Mouse (Mus musculus) embryo, embryonic 11 days (tissue): ENCODE data around the gene Capns2.
A peak's percentile ranks its signal among the peaks of the same experiment; 100 is the strongest.
"Not testable (repeated sequence)": the region's sequence is repeated elsewhere in the genome, so short reads cannot be mapped to it uniquely, and the experiment has no call there.

Experiments
- DNase-seq: peaks from one replicate; pipeline ENCODE4 v3.0.0-alpha.2; 2015

Gene Capns2

DNA sequence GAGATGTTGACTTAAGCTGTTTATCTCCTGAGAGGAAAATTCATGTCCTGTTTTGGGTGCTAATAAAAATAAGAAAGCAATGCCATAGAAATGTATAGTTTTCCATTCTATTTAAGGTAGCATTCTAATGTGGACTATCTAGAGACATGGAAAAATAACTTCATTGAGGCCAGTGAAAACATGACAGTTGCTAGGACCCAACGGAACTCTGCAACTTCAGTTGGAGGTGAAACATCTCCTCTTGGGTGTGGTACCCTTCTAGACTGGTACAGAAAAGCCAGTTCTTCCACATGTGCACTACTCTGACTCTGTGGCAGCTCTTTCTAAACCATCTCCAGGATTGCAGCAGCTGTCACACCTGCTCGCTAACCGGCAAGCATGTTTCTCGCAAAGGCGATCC is at the start of gene Capns2:
Capns2 (plus strand) TSS at position 301 of the 400 bp plus-strand sequence.
- DNase-seq = no peak

DNA sequence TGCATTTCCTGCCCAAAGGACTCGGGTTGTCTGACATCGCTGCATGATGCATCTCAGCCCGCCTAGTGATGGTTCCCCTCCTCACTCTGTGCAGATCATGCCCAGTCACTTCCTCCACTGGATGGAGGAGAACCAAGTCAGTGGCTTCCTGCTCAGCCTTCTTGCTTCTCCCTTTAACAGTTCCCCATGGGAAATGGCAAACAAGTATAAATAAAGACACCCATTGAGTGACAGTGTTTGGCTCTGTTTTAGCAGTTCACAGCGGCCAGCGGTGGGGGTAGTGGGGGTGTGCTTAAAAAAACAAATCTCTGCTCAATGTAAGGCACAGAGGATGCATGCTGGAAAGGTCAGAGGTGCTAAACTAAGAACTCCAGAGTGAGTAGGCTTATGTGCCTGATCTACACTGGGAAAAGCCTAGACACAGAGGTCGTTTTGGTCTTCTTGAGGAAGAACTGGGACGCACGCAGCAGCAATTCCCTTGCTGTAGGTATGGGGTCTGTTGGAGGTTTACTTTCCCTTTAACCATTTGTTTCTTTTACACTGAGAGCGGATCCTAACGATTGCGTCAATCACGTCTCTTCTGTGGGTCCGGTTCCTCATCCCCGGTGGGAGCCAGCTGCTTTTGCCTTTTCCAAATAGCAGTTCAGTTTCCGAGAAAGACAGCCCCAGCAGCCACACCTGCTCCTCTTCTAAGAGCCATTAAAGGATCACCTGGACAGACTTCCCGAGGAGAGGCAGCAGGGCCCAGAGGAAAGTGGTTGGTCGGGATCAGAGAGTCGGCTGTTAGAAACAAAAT is 47.8 kb upstream of the Capns2 start:
- no peak for DNase-seq

DNA sequence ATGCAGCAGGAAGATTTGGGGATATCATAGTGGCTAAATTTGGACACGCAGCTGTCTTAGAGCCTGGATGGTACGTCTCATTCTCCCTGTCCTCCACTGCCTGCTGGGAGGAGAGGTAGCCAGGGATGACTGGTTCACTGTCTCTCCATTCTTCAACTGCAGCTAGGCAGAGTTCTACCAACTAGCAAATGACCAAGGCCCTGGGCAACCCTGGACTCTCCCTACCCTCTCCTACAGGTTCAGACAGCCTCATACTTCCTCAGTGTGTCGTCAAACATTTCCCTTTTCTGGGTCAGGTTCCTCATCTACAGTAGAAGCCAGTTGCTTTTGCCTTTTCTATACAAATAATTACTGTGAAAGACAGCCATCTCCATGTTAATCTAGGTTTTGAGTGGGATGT is 46.5 kb upstream of the Capns2 start:
- DNase-seq = no peak

DNA sequence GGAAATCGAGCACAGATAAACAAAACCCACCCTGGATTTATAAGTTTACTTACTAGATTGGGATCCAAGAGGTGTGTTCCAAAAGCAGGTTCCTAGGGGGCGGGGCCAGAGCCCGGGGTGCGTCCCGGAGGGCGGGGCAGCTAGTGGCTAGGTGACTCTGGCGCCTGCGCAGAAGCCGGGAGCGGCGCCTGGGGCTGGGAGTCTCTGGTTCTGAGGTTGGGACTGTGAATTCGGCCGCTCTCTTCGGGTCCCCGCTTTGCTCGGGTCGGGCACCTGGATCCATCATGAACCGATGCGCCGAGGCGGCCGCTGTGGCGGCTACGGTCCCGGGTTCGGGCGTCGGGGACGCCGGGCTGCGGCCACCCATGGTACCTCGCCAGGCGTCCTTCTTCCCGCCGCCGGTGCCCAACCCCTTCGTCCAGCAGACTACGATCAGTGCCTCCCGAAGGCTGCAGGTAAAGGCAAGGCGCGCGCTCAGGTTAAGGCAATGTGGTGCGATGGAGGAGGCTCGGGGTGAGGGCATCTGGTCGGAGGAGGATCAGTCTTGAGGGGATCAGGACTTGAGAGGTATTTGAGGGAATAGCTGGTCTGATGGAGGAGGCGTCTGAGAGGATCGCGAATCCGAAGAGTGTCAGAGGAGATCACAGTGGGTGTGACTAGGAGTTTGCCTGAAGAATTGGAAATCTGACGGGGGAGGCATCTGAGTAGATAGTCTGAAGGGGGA is 45.9 kb upstream of the Capns2 start, which contains the start of gene Lpcat2:
Lpcat2 (plus strand) TSS at position 169 of the 724 bp plus-strand sequence.
- peak; percentile 88 for DNase-seq

DNA sequence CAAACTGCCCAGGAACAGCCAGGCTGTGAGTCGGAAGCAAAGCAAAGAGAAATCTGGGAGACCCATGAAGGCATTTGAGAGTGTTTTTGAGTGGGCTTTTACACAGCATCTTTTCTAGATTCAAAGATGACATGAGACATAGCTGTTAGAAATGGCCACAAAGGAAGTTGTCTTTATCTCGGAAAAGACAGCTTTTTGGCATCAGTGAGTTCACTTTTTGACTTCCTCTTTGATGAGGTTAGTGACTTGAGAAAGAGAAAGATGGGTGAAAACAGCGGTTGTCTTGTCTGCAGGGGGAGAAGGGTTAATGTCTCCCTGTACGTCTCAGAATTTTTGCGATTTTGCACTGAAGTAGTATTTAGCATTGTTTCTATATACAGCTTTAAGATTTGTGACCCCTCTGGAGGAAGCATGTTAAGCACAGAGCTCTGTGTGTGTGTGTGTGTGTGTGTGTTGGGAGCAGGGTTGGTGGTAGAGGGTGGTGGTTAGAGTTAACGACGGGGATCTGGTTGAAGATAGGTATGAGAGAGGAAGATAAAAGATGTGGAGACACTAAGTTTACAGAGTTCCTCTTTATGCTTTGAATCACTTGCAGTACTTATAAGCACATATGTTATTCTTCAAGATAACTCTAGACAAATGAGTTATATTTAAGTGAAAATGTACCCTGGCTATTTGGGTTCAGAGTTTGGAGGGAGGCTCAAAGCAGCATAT is 44.8 kb upstream of the Capns2 start:
- no peak for DNase-seq

DNA sequence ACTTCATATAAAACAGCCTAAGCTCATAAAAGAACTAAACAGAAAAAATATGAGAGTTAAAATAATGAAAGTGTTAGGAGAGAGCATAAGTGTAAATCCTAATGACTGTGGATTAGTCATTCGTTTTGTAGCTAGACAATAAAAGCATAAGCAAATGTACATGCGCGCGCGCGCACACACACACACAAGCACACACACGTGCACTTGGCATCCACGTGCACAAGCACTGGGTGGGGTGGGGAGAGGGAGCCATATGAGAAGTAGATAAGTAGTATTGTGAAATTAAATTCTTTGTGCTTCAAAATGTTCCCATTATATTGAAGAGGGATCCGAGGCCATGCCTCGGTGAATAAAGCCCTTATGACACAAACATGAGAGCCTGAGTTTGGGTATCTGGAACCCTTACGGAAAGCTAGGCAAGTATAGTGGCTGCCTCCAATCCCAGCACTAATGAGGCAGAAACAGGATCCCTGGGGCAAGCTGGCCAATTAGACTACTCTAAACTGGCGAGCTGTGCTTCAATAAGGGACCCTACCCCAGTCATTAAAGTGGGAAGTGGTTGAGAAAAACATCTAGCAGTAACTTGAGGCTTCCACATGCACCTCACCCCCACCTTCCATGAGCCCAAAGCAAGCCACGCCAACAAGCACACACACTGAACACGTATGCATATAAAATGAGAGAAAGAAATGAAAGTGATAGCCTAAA is 42.6 kb upstream of the Capns2 start:
- DNase-seq = no peak

DNA sequence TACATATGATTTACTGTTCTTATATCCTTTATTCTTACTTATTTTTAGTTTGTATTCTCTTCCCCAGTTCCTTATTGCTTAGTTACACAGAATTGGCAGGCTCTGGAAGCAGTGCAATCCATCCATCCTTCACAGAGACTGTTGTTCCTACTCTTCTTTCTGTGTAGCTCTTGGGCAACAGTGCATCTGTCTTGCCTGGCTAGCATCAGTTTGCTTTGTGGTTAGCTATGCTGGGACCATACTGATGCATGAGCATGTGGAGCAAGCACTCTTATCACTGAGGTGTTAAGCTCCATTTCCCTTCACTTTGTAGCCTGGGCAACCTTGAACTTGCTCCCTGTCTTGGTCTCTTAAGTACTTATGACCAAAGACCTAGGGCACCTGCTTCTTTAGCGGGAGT is 39.2 kb upstream of the Capns2 start:
- DNase-seq = no peak

DNA sequence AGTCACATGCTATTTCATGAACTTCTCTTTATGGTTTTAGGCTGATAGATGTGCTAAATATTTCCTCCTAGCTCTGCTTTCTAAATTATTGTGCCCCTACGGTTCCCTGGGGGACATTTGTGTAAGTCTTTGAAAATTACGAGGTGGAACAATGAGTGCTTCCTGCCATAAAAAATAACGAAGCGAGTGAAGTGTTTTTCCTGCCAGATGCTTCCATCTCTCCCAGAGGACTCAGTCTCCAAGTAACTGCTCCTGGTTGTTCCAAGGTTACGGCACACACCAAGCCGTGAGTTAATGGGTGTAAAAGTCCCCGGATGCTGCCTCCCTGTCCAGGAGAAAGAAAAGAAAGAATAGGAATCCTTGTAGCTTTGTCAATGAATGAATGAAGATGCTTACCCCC is 30.9 kb upstream of the Capns2 start:
- DNase-seq = peak; percentile 49

DNA sequence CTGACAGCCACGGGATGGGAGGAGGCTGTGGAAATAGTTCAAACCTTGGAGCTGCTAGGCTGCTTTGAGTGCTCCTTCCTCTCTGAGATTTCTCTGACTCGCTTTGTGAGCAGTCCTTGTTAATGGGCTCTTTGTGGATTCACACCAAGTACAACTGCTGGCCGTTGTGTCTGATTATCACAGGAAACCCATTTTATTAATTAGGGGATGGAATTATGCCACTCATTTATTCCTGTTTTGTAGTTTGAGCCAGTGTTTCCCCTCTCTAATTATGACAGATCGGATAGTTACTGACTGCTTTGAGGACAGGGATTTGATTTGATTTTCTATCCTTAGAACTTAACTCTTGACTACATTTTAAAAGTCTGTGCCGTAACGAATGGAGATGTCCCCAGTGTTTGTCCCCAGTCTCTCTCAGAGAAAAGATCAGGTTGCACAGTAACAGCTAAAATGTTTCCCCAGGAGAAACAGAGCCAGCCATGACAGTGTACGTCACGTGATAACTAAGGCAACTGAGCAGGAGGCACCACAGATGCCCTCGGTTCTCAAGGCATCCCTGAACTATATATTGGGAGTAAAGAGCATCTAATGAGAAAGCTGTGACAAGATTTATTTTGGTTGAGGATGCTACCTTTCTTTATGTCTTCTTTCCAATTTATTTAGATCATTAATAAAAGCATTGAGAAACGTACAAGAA is 29.0 kb upstream of the Capns2 start:
- DNase-seq = no peak

DNA sequence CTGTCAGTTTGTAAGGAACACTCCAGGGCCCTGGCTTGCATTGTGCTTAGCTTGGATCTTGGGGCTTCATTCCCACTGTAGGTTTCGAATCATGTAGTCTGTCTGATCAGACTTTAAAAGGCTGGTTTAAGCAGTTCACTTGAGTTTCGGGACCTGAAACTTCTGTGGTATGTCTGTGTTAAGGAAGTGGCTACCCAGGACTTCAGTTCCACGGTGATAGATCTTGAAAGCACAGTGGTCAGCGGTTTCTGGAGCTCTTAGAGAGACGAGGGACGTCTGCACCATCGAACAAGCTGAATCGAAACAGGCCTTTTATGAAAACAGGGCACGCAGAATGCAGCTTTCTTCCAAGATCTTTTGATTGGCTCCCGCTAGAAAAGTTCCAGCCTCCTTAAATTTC is 25.4 kb upstream of the Capns2 start:
- no peak for DNase-seq

DNA sequence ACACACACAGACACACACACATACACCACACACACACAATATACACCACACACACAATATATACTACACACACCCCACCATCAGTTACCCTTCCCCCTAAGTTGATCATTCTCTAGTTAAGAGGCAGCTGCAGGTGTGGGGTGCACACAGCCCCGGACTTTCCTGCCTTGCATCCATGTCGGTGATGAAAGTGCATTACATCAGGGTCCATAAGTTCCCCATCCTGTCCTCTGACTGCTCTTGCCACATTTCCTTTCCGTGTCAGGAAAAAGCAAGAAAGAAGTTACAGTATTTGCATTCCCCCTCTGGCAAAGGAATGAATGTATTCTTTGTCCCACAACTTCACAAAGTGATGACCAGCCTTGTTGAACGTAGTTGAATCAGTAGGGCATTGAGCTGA is 20.0 kb upstream of the Capns2 start:
- DNase-seq = no peak

DNA sequence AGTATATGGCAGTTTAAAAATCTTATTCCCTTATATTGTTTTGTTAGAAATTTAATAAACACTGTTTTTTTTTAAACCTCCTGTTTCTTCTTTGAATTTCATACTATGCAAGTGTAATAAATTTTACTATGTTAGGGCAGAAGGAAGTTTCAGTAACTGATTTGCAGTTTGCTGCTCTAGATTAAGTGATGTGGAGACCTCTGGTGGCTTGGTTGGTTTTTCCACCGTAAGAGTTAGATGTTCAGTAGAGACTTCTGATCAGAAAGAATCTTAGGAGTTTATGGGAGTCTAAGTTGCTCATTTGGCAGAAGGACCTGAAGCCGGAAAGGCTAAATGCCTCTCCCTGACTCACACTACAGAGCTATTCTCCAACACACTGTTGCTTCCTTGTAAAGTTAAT is 17.4 kb upstream of the Capns2 start:
- DNase-seq = no peak

DNA sequence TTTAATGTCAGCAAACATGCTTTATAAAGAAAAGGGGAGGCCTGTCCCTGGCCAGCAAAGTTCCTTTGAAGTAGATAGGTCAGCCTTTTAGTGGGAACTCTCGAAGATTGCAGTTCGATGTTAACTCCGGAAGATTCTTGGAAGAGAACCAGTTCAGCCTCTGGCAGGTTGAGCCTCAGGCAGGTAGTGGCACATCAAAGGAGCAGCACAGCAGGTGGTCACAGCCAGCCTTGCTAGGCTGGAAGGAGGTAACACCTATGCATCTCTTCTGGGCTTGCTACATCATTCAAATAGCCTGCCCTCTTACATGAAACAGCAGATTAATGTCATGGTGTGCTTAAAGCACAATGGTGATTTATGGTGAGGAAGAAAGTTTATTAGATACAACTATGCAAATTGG is 9.0 kb upstream of the Capns2 start:
- not testable (repeated sequence) for DNase-seq

DNA sequence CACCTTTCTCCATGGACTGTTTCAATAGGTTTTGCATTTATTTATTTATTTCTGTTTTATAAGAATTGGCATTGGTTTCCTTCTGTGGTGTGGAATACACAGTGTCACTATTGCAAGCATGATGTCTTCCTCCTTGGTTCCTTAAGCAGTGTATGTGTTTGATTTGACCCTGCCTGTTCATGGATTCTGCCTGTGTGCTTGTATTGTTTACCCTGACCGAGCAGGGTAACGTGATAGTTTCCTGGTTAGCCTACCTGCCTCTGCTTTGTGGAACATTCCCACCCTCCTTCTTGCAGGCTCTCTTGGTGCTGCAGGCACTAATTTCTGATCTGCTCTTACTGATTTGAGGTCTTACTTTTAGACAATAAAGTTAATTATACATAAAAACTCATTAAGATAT is 7.3 kb upstream of the Capns2 start:
- DNase-seq = no peak

DNA sequence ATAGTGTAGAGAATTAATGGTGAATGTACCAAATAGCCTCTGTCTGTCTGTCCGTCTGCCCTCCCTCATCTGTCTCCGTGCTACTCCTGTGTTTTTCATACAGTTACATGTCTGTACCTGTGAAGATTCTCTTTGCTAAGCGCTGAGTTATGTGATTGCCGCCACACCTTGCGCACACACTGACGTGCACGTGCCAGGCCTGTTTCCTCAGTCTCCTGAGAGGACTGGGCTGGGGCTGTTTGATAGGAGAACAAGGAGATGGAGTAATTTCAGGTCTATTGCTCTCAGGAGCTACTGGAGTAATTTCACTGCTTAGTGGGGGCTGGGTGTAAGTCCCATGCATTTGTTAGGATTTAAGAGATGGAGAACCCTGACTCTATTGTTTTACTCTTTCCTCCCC is 6.2 kb upstream of the Capns2 start:
- no peak for DNase-seq

DNA sequence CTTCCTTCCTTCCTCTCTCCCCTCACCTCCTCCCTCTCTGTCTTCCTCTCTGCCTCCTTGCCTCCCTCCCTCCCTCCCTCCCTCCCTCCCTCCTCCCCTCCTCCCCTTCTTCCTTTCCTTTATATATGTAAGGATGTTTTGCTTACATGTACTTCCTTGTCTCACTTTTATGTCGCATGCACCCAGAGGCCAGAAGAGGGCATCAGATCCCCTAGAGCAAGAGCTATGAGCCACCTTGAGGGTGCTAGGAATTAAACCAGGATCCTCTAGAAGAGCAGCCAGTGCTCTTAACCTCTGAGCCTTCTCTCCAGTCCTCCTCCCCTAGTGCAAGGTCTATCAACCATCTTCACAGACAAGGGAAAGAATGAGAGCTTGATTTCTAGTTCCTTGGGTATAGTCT is 5.2 kb upstream of the Capns2 start:
- no peak for DNase-seq

DNA sequence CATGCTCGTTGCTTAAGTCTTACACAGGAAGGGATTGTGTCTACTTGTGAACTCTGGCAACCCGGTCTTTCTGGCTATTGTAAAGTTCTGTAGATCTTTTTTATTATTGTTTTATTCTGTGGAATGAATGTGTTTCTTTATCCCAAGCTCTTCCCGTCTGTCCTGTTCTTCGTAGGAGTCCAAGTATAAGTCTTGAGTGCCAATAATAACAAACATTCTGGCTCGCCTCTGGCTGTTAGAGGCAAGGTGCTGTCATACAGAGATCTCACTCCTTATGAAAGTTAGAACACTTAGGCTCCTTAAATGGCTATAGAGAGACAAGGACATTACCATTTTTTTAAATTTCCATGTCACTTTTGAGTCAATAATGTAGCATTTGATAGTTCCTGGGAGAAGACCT is 4.6 kb upstream of the Capns2 start:
- DNase-seq = no peak

DNA sequence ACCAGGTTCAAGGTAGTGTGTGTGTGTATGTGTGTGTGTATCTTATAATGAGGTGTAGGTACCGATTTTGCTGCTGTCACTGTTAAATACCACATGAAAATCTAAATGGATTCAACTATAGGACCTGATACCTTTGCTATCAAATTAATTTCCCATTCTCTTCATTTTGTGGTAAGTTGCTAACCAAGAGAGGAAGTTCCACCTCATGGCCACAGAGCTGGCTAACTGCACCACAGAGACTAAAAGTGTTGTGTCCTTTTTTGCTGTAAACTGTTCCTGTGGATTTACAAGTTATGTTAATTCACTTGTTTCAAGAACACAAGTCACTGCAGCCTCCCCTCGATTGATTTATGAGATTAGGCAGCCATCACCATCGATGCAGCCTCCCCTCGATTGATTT is 3.4 kb upstream of the Capns2 start:
- no peak for DNase-seq

DNA sequence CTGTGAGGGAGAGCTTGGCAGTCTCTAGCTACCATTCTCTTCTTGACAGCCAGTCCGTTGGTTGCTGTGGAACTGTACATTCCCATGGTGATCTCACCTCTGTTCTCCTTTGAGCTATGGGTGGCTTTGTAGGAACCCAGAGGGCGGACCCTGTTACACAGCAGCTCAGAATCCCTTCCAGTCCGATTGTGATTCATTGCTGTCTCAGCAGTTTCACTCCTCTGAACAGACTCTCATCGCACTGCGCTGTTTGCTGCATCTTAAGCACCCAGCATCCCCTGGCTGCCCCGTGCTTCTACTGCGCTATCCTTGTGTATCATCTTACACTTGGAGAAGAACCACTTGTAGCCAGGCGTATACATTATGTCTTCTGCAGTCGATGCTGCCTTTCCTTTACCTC is 1.6 kb upstream of the Capns2 start:
- no peak for DNase-seq

DNA sequence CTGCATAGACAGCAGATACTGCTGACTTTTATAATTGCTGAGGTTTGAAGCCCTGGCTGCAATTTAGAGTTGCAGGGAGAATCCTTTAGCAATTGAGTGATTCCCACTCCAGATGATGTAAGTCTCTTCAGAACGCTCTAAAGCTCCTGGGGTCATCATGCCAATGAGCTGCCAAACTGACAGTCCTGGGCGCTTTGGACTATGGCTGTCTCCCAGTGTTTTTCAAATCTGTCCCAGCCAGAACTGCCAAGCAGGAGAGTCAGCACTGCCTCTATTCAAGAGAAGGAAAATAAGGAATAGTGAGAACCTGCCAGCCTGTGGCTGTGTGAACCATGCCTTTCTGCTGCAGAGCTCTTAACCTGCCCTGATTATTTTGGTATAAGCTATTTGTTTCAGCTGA is 1.8 kb downstream of the Capns2 start:
- DNase-seq = no peak

DNA sequence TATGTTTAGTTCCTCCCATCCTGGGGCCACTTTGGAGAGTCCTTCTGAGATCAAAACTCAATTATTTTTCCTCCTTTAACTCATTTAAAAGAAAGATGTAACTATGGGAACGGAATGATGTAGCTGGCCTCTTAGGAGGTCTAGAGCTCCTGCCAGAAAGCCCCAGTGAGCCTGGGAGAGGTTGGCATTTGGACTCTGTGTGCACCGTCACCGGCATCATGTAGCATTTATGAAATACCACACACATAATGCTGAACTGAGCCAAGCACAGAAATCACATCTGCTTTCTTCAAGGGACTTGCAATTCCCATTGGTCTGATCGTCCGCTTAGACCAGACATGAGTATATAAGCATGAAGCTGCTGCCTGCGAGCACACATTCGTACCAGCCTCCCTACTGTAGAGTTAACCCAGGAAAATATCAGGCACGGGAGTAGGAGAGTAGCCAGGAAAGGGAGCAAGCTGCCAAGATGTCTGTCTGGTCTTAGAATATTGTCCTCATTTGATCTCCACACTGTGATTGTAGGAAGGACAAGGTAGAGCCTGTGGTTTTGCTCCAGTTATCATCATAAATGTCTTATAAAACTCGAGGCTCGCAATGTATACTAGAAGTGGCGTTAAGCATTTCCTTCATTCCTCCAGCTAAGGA is 2.4 kb downstream of the Capns2 start:
- no peak for DNase-seq

DNA sequence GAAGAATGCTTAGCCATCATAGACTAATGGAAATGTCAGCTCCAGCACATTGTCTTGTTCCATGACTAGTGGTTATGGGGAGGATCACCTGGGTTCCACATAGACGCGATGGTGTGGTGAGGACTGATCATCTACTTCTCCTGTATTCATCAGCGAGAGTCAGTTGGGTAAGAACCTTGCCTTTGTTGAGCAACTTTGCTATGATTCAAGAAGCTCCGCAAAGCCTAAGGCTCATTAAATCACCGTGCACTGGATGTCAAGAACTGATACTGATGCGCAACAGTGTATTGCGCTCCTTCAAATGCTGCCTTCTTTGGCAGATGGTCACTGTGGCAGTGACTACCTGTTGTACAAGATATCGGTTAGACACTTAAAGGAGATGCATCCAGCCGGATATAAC is 5.3 kb downstream of the Capns2 start:
- DNase-seq = no peak
